Mouse (Mus musculus) ovary, adult 10 weeks (tissue): ENCODE results near the gene Rtn1. TPM values are rescaled to one million over a fixed set of nuclear protein-coding genes. Genes with fewer than 3 reads are reported as not detected.

Source experiments
- polyA plus RNA-seq: library from polyadenylated mRNA; stranded (reverse); fragments of 350-450 nt; fragmentation: Illumina TruSeq; extraction: RNeasy Lipid Tissue Mini Kit (QIAGEN cat#74804); gene quantifications from one replicate; pipeline ENCODE4 v1.2.3, GENCODE M21; 2014

Gene Rtn1
- 35.2 TPM for polyA plus RNA-seq

DNA sequence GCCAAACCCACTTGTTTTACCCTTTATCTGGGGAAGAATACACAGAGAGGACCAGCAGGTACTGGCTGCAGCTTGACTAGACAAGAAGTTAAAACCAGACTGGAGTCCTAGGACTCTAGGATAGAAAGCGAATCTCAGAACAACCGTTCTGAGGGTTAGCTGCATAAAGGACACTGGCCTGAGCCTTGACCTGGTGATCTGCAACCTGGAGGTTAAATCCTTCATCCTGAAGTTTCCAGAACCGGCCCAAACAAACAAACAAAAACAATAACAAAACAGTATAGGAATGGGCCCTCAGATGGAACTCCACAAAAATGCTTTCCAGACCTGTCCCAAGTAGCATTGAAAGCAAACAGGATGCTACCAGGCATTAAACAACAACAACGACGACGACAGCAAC lies at the start of gene Rtn1:
Rtn1 (minus strand) TSS at position 101 of the 400 bp plus-strand sequence.

DNA sequence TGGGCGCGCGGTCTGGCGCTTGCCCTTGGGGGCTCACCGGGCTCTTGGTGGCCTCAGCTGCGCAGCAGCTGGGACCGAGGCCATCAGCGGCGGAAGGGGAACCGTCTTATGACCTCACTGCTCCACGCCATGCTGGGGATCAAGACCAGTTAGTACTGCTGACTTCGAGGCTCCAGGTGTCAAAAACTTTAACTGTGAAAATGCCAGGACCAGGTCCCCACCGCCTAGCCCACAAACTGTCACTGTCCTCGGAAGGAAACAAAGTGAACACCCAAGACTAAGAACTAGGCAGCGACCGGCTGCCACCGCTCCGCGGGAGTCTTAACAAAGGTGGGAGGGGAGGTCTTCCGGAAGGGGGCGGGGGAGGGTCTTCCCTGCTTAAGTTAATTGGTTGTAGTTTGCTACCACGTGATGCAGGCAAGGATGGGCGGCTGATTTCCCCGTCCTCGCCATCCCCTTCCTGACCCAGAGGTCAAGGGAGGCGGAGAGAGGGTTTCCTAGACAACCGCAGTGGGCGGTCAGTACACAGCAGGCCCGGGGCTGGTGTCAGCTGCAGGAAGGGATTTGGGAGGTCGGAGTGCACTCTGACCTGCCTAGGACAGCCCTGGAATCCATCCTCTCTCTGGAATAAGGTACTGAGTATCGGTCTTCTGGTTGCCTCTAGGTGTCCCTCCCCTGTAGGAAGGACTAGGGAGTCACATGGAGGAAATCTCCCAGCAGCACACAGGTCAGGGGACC lies 33.2 kb upstream of the Rtn1 start, which contains the start of gene Lrrc9:
Lrrc9 (plus strand) TSS at position 28 of the 738 bp plus-strand sequence.

DNA sequence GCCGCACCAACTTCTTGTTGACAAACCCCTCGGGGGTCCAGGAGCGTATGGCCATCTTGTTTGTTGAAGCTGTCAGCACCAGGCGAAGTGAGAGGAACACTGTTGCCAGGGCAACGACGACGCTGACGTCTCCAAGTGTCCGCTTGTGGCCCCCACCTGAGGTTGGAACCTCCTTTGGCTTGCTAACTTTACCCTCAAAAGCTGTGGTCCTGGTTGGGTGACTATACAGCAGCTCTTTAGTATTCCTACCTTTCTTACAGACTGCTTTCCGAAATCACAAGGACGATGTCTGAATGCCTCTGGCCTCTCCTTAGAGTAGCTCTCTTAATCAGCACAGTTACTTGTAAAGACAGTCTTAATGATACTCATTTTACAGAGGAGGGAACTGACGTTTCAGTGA lies 223.9 kb downstream of the Rtn1 start, which contains the start of gene Ccdc175:
Ccdc175 (minus strand) TSS at position 101 of the 400 bp plus-strand sequence.

Other genes with a start within 250 kb of the Rtn1 start
- gene Ccdc175, start 224.0 kb downstream of the Rtn1 start, polyA plus RNA-seq: not detected
- gene Lrrc9, start 32.8 kb upstream of the Rtn1 start, polyA plus RNA-seq: 4.9 TPM
- gene Pcnx4, start 127.3 kb upstream of the Rtn1 start, polyA plus RNA-seq: 9.0 TPM
- not detected for gene Gm4756, start 240.6 kb upstream of the Rtn1 start, polyA plus RNA-seq